Mouse (Mus musculus): Measurements from ENCODE around the gene Olfr307. TPM values are rescaled to one million over a fixed set of nuclear protein-coding genes. Genes with fewer than 3 reads are reported as not detected.
"Not testable (repeated sequence)": the region's sequence is repeated elsewhere in the genome, so short reads cannot be mapped to it uniquely, and the experiment has no call there.

The Olfr307 gene
- total RNA-seq (2021) = not detected
- long read RNA-seq = 0 reads

- no peak for DNase-seq (ENCODE audit: low spot score in 2 of 2)
These were observed at the start of gene Olfr307 for GRCm38 (mm10) chr7:86337486-86337885. Gene Olfr307 (minus strand): TSS chr7:86337586.

GRCm38 (mm10) chr7:86386558-86386957 lies 49.2 kb upstream of the Olfr307 start, which contains the start of gene Olfr304:
Gene Olfr304 (minus strand): TSS chr7:86386658.
- DNase-seq (ENCODE audit: low spot score in 2 of 2) = no peak

GRCm38 (mm10) chr7:86385769-86386168 lies 48.4 kb upstream of the Olfr307 start:
- no peak for DNase-seq (ENCODE audit: low spot score in 2 of 2)

- DNase-seq (ENCODE audit: low spot score in 2 of 2) = no peak
These were observed 29.4 kb upstream of the Olfr307 start, which contains the start of gene Olfr305 for GRCm38 (mm10) chr7:86366828-86367227. Gene Olfr305 (minus strand): TSS chr7:86366928.

GRCm38 (mm10) chr7:86346296-86346695 lies 8.9 kb upstream of the Olfr307 start:
- not testable (repeated sequence) for DNase-seq (ENCODE audit: low spot score in 2 of 2)

GRCm38 (mm10) chr7:86344253-86344652 lies 6.9 kb upstream of the Olfr307 start:
- no peak for DNase-seq (ENCODE audit: low spot score in 2 of 2)

- no peak for DNase-seq (ENCODE audit: low spot score in 2 of 2)
These were observed 5.6 kb upstream of the Olfr307 start for GRCm38 (mm10) chr7:86342881-86343565.

GRCm38 (mm10) chr7:86325530-86325929 lies 11.9 kb downstream of the Olfr307 start, which contains the start of gene Olfr308:
Gene Olfr308 (minus strand): TSS chr7:86325630.
- DNase-seq (ENCODE audit: low spot score in 2 of 2) = no peak

- DNase-seq (ENCODE audit: low spot score in 2 of 2) = no peak
These were observed 16.1 kb downstream of the Olfr307 start for GRCm38 (mm10) chr7:86321323-86321722.

- no peak for DNase-seq (ENCODE audit: low spot score in 2 of 2)
These were observed 23.8 kb downstream of the Olfr307 start, which contains the start of gene Olfr309 for GRCm38 (mm10) chr7:86313608-86314007. Gene Olfr309 (minus strand): TSS chr7:86313708.

Small RNAs within 50 kb of the gene (microRNA-seq; reads per million reads assigned to microRNA genes)
- gene Gm23192 = 0 reads per million in 2 experiments

Other genes starting within 250 kb of the Olfr307 start
- not detected for gene Vmn2r75, start 165.8 kb downstream of the Olfr307 start, total RNA-seq (2021)
- gene Vmn2r76, start 91.3 kb downstream of the Olfr307 start, total RNA-seq (2021) = not detected
- gene Olfr310, start 60.4 kb downstream of the Olfr307 start, total RNA-seq (2021) = not detected
- not detected for gene Olfr309, start 23.9 kb downstream of the Olfr307 start, total RNA-seq (2021)
- gene Olfr308, start 12.0 kb downstream of the Olfr307 start, total RNA-seq (2021) = not detected
- not detected for gene Olfr305, start 29.3 kb upstream of the Olfr307 start, total RNA-seq (2021)
- gene Olfr304, start 49.1 kb upstream of the Olfr307 start, total RNA-seq (2021) = not detected
- gene Olfr303, start 60.2 kb upstream of the Olfr307 start, total RNA-seq (2021) = not detected
- gene Olfr301, start 66.3 kb upstream of the Olfr307 start, total RNA-seq (2021) = not detected
- not detected for gene Olfr299, start 122.3 kb upstream of the Olfr307 start, total RNA-seq (2021)
- not detected for gene Olfr298, start 154.9 kb upstream of the Olfr307 start, total RNA-seq (2021)
- not detected for gene Olfr297, start 182.4 kb upstream of the Olfr307 start, total RNA-seq (2021)
- not detected for gene Olfr295, start 246.3 kb upstream of the Olfr307 start, total RNA-seq (2021)

All from layer of hippocampus, postnatal 10 days (tissue).